Mouse (Mus musculus) lung, postnatal 0 days (tissue): ENCODE measurements around the gene Gtf2f1.

ENCODE experiments used
- CTCF ChIP-seq: IDR thresholded peaks from 2 replicates; pipeline ENCODE4 v1.5.1; 2016; ENCODE audit warnings: antibody characterized with exemption, mild to moderate bottlenecking
- EP300 ChIP-seq: IDR thresholded peaks from 2 replicates; pipeline ENCODE4 v1.6.1; 2016; ENCODE audit warnings: antibody characterized with exemption, mild to moderate bottlenecking, control low read depth

DNA sequence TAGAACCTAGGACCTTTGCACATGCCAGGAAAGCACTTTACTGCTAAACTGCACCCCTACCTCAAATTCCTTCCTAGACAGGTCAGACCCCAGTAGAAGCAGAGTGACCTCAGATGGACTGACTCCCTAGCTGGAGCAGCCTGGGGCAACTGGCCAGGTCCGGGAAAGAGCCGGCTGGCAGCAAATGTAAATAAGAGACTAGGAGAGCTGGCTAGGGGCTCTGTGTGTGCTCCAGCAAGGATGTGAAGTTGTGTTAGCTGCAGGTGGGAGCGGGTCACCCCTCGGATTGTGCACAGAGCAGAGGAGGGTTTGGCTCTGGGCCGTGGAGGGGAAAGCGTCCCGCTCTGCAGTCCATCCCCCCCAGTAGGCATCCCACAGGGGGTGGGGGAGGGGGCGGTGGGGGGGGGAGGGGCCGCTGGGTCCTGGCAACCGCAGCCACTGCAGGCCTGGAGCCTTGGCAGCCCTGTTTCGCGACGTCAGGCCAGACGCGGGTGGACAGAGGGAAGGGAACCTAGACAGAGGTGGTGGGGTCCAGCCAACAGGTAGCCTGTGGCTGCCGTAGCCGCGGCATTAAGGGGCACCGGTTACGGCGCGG is 47.9 kb upstream of the Gtf2f1 start, which contains the start of gene Crb3:
- TF ChIP-seq CTCF (no peak), EP300 (no peak)
